Mouse (Mus musculus): ENCODE results near the gene Stat5a.

Stat5a gene

DNA sequence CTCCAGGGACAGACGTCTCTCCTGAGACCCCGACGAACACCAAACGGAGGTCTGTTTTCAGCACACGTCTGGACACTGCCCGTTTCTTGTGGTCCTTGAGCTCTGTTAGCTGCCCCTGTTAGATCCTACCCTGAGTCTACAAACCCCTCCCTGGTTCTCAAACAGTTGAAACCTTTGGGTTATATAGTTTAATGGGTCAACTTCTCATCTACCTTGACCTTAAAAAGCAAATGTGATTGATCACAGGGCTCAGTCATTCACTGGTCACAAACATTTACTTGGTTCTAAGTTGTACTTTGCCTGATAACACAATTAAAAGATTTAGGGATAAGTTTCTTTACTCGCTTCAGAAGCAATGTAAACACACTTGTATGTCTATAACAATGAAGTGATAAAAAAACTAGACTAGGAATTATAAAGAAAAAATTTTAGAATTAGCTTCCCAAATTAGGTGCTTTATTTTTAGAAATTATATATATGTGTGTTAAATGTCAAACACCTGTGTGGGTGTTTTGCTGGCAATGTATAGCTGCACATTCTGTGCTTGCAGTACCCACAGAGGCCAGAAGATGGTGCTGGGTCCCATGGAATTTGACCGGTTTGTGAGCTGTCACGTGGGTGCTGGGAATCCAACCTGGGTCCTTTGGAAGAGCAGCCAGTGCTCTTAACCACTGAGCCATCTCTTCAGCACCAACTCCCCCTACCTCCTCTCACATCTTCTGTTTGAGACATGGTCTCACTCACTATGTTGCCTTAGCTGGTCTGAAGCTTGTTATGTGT lies 22.0 kb upstream of the Stat5a start:
- DNase-seq (ENCODE audit: low spot score in 2 of 2): peak; percentile 34 to 45

DNA sequence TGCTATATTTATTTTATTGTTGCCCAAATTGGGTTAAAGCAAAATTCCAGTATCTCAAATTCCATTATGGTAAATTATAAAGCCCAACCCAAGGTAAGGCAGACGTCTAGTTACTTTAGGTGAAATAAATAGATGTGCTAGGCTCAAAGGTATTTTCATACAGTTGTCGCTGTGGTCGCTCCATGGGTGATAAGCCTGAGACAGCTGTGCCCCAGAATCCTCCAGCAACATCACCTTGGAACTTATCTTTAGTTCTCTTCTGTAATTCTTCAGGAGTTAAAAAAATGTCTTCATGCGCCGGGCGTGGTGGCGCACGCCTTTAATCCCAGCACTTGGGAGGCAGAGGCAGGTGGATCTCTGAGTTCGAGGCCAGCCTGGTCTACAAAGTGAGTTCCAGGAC lies 20.3 kb upstream of the Stat5a start:
- no peak for DNase-seq (ENCODE audit: low spot score in 2 of 2)

DNA sequence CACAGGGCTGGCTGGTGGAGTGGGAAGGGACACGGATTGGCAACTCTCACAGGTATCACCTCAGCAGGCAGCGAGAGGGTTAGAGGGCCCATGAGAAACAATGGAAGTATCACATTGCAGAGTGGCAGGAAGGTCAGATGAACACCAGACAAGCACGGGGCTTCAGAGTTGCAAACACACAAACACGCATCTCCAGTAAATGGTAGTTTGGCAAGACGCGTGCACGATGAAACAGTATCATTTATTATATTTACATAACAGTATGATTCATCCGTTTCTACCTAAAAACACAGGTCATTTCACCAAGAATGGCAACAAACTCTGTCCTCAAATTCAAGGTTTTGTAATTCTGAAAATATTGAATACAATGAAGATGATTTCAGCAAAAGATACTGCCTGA lies 19.6 kb upstream of the Stat5a start:
- no peak for DNase-seq (ENCODE audit: low spot score in 2 of 2)

DNA sequence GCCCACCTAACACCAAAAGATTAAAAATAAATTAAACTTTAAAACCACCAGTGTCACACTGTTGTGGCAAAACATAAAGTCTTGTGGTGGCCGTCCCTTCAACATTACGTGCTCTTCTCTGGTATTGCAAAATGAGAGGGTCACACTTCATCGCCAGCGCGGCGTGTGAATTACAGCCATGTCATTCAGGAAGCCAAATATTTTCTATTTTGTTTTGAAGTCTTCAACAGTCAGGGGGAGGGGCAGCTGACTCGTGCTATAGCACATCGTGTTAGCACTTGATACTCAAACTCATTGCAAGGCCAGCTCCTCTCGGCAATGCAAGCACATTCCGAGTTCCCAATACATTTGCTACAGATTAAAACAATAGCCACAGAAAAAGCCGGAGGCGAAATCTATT lies 18.3 kb upstream of the Stat5a start:
- peak; percentile 74 to 77 for DNase-seq (ENCODE audit: low spot score in 2 of 2)

DNA sequence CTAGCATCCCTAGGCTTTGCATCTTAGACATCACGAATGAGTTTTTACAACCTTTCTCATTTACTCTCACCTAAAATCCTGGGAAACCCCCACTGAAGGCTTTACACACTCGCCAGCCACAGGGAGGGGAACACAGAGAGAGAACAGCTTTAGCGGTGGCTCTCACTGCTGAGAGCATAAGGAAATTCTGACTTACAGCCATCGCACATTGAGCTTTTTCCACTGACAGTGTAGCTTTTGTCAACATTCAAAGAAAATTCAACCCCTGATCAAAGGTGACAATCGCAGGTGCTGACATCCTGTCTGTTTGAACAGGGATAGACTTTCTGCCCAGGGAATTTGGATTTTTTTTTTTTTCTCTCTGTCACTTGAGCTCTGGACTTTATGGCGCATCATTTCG lies 17.1 kb upstream of the Stat5a start:
- no peak for DNase-seq (ENCODE audit: low spot score in 2 of 2)

DNA sequence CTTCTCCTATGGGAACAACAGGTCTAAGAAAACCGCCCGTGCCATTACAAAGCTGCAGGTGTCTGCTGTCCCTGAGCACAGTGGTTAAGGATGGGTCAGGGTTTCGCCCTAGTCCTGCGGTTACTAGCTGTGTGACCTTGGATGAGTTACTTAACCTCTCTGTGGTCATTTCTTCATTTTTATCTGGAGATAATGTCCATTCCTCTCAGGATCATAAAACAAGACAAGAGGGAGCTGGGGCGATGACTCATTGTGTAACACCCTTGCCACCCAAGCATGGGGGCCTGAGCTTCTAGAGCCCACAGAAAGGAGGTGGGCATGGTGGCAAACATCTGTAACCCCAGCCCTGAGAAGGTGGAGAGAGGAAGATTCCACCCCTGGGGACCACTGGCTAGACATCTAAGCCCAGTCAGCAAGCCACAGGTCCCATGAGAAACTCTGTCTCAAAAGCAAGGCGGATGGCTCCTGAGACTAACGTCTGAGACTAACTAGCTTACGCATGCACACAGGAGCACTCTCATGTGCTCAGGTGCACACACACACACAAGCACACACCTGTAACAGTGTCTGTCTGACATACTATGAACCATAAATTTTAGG lies 16.0 kb upstream of the Stat5a start:
- no peak for DNase-seq (ENCODE audit: low spot score in 2 of 2)

DNA sequence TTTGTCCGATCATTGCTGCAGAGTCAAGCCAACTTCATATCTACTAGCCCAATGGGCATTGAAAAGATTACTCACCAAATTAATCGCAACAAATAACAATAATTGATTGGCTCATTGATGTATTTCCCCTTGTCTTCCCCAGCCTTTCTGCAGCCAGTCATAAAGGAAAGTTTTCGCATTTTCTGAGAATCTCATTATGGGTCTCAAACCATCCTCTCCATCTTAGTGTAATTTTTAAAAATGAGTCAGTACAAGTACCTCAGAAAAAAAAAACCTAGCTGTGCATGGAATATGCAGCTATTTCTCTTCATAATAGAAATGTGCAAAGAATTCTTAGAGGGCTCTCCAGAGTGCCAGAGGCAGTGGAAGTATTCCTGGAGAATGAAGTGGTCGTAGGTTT lies 15.0 kb upstream of the Stat5a start:
- DNase-seq (ENCODE audit: low spot score in 2 of 2): no peak

DNA sequence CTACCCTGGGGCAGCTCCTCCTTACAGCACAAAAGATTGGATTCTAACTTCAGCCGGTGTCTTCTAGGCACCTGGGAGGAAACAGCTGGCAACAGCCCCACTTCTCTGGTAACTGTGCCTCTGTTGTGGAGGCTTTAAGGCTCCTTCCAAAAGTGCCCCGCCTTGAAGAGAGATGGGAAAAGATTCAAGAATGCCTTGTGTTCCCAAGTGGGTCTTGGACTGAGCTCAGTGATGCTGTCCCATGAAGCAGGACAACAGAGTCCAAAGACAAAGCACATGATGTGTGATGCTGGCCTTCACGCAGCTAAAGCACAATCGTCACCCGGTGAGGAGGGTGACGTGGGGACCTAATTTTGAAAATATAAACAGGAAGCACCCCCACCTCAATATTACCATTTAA lies 13.4 kb upstream of the Stat5a start:
- DNase-seq (ENCODE audit: low spot score in 2 of 2): peak in 1 of 2 experiments; percentile 40

DNA sequence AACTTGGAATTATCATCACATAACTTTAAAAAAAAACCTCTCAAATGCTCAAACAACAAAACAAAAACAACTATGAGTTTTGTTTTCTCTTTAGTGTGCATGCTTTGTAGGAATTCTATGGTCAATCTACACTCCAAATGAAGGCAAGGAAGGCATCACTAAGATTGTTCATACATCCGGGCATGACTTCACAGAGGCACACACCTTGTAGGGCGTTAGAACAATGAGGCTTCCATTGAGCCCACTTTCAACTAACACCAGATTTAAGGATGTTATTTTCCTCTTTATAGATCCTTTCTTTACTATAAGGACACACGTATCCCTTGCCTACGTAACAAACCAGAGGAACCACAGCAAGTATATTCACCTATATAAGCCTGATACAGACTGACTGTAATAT lies 11.6 kb upstream of the Stat5a start:
- DNase-seq (ENCODE audit: low spot score in 2 of 2): no peak

DNA sequence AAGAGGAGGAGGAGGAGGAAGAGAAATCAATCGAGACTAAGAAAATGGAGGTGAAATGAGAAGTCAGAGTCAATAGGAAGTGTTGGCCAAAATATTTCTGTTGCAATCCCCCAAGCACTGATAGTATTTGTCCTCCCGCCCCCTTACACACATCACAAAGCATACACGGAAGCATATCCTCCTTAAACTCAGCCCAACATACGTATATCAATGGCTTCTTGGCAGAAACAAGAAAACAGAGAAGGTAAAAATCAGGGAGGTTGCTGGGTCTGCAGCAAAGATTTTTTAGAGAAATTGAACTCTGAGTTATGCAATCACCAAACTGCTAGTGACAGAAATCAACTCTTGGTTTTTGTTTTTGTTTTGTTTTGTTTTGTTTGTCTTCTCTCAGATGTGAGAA lies 11.1 kb upstream of the Stat5a start:
- no peak for DNase-seq (ENCODE audit: low spot score in 2 of 2)

DNA sequence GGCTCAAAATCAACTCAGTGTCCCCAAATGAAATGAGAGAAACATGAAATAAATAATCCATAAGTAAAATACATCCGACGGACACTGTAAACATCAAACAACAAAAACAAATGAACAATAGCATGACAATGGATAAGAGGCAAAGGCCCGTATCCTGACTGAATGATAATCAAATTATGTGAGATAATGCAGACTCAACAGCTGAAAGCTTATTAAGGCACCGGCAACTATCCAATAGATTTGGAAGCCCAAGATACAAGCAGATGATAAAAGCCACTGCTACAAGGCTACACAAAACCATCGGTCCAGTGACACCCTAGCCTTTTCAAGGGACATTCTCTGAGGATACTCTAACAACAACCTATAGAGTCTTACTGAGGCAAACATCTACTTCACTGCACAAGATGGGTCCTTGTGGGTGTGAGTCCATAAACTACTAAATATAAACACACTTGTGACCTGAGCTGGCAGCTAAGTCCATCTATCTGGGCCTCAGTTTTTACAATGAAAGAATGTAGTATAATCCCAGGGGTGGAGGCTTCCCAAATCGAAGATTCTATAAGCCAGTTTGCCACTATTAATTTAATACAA lies 10.3 kb upstream of the Stat5a start:
- no peak for DNase-seq (ENCODE audit: low spot score in 2 of 2)

DNA sequence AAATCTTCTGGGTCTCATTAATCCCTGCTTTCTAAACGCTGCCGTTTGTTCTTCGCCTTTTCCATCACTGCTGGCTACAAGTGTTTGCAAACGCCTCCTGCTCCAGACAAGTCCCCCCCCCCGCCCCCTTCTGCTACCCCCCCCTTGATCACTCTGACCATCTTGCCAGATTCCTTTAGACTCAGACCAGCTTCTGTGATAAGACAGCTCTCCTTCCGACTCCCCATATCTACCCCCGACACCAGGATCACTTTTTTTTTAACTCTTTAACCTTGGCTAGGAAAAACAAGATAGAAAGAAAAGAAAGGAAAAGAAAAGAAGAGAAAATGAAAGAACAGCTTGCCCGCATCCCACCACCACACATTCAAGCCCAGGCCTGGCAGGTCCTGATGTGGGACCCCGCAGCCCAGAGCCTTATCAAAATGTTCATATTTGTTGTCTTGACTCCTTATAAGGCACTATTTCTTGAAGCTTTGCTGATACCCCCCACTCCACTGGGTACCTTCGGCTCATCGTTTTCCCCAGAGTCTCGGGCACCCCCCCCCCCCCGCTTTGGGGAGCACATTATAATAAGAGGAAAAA lies 9.6 kb upstream of the Stat5a start:
- DNase-seq (ENCODE audit: low spot score in 2 of 2): no peak

DNA sequence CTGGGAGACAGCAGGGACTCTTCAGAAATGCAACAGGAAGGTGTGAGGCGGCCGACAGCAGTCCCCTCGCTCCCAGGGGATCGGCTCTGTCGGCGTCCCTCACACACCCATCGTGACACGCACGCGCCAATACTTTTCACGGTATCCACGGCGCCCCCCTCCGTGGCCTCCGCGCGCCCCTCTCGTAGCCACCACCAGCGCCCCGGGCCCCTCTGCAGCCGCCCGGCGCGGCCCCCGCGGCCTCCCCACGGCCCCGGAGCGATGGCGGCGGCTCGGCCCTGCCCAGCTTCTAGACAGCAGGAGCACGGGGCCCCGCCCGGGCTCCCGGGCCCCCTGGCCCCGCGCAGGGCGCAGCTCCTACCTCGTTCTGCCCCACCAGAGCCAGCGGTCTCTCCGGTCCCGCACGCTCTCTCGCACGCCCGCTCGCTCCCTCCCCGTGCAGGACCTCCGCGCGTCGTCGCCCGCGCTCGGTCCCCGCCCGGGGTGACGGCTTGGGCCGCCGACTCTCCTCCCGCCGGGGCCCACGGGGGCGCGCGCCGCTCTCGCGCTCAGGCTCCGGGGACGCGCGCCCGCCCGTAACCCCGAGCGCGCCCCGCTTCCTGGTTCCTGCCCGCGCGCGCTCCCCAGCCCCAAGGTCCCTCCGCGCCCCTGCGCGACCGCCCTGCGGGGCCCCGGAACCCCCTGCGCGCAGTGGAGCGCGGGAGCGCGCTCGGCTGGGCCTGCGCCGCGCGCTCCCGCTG lies 8.9 kb upstream of the Stat5a start, which contains the start of gene Stat5b:
Gene Stat5b, minus strand, starts transcription at position 687 of the 740 bp plus-strand sequence.
- peak; percentile 63 to 75 for DNase-seq (ENCODE audit: low spot score in 2 of 2)

DNA sequence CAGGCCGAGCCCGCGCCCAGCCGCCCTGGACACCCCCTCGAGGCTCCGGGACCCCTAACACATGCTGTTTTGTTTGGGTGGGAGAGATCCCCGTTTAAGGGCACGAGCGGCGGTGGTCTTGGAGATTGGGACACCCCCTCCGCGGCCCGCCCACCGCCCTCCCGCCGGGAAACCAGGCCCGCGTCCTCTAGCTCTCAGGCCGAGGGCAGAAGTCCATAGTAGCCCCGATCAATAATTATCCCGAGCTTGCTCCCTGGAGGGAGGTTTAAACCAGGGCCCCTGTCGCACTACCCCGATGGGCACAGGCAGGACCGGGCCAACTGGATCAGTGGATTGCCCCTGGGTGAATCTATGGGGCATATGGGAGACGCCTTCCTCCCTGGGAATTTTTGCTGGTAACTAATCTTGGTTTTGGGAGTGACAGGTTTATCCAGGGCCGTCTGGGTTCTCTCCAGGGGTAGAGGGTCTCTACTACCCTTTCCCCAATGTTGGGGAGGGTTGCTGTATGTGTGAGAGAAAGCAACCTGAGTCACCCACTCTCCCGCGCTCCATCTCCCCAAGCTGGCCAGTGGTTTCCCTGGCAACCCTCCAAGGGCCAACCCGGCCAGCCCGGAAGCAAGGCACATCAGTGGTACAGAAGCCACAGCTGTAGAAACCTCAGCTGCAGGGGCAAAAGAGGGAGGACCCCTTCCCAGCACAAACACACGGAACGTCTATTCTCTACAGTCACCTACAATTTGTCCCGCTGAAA lies 8.2 kb upstream of the Stat5a start:
- peak; percentile 52 to 72 for DNase-seq (ENCODE audit: low spot score in 2 of 2)

DNA sequence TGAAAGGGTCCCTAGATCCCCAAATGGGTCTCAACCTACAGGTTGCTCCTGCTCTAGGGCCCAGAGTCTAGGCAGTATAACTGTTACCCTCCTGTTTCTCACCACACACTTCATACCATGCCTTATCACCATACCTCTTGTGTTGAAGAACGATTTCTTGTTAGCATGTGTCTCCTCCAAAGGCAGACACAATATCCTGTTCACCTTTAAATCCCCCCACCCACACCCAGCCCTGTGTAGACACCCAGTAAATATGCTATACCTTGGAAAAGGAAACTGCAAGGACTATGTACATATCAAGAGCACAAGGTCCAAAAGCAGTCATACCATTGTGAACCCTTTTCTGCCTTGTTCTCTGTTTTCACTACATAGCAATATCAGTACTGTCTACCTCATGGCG lies 7.1 kb upstream of the Stat5a start:
- no peak for DNase-seq (ENCODE audit: low spot score in 2 of 2)

DNA sequence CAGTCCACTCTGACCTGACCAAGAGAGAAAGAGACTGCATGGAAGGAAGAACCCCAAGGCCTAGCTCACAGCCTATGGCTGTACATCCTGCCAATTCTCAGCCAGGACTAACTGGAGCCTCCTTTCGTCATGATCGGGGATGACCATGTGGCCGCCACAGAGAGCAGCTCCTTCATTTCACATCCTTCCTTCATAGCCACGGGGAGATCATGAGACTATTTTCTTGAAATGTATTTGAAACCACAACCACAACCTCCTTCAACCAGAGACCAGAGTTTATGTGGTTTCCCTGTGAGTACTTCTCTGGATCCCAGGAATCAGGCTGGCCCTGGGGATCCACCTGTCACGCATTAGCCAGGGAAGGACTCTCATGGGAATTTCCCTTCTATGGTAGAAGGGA lies 6.1 kb upstream of the Stat5a start:
- DNase-seq (ENCODE audit: low spot score in 2 of 2): no peak

DNA sequence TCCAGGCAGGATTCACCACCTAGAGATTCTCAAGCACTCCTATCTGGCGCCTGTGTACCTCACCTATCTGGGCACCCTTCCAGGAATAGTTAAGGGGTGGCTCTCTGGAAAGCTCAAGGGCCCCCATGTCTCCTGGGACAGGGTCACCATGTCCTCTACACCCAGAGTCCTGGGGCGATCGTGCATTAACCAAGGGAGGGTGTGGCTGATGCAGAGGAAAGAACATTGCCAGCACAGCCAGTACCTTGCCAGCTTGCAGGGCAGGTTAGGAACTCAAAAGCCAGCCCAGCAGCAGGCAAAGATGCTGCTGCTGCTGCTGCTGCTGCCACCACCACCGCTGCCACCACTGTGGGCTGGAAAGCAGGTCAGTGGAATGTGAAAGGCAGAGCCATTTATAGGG lies 4.9 kb upstream of the Stat5a start:
- DNase-seq (ENCODE audit: low spot score in 2 of 2): no peak

DNA sequence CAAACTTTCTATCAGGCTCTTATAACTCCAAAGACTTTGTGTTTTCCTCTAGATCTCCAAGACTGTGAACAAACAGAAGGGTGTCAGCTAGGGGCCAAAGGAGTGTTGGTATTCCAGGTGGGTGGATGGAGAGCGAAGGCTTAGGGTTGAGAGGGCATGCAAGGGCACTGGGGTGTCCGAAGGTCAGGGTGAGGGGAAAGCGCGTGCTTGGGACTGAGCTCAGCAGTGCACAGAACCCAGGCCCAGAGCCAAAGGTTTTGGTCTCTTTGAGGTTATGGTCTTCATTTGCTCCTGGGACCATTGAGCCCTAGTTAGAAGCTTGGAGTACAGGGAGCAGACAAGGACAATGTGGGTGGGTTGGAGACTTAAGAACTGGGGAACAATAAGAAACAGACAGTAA lies 4.0 kb upstream of the Stat5a start:
- no peak for DNase-seq (ENCODE audit: low spot score in 2 of 2)

DNA sequence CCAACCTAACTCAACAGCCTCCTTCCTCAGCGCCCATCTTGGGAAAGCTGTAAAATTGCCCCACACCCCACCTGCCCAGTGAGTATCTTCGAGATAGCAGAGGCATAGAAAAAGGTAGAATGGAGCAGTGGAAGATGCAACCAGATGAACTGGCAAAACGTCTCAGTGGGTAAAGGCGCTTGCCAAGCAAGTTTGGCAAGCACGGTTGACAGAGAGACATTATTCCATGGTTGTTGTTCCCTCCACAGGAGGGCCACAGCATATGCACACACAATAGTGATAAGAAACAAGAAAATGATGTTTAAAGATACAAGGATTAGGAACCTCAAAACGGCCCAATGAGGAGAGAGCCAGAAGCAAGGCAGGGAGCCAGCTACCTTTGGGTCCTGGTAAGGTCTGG lies 1.2 kb upstream of the Stat5a start:
- DNase-seq (ENCODE audit: low spot score in 2 of 2): no peak

DNA sequence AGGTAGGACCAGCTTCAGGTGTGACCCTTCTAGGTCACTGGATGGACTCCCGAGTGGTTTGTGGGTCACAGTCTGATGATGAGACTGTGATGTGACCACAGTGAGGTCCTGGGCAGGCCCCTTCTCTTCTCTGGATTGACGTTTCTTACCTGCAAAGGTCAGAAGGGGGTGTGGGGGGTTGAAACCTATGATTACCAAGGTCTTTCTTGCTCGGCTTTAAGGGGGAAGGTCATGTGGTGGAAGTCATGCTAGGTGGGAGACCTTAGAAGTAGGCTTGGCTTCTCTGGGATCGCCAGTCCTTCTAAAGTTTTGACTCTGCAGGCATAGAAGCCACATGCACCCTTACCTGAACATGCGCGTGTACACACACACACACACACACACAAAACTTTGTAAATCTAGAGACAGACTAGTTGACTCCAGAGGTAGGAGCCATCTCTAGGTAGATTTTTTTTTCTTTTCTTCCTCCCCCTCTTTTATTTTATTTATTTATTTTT lies 476 bp downstream of the Stat5a start:
- DNase-seq (ENCODE audit: low spot score in 2 of 2): peak; percentile 46 to 63

Measured in natural killer cell, adult 2 months (primary cell).